Mouse (Mus musculus) midbrain, embryonic 15.5 days (tissue): ENCODE results near the gene Trim12a. TPM values are rescaled to one million over a fixed set of nuclear protein-coding genes. Genes with fewer than 3 reads are reported as not detected.
"Not testable (repeated sequence)": the region's sequence is repeated elsewhere in the genome, so short reads cannot be mapped to it uniquely, and the experiment has no call there.

Source experiments
- ATAC-seq: fragments of 200-750 bp; cut with Nextera tagmentation; replicated peaks from 2 replicates; pipeline ENCODE4 v1.8.0; 2017; ENCODE audit warnings: moderate TSS enrichment
- H3K27ac ChIP-seq: fragments of 300-500 bp; sonication (generic); 2 replicates; pipeline ENCODE4 v1.5.1; 2015; ENCODE audit warnings: mild to moderate bottlenecking, inconsistent platforms
- H3K27me3 ChIP-seq: fragments of 300-500 bp; sonication (generic); replicated peaks from 2 replicates; pipeline ENCODE4 v1.6.1; 2015; ENCODE audit warnings: inconsistent platforms
- H3K36me3 ChIP-seq: fragments of 300-500 bp; sonication (generic); replicated peaks from 2 replicates; pipeline ENCODE4 v1.6.1; 2015; ENCODE audit warnings: inconsistent platforms
- H3K4me1 ChIP-seq: fragments of 300-500 bp; sonication (generic); 2 replicates; pipeline ENCODE4 v1.6.1; 2015; ENCODE audit warnings: inconsistent platforms
- H3K4me2 ChIP-seq: fragments of 300-500 bp; sonication (generic); 2 replicates; pipeline ENCODE4 v1.6.1; 2015; ENCODE audit warnings: inconsistent platforms, mild to moderate bottlenecking, moderate library complexity
- H3K4me3 ChIP-seq: fragments of 300-500 bp; sonication (generic); 2 replicates; pipeline ENCODE4 v1.5.1; 2015; ENCODE audit warnings: mild to moderate bottlenecking, inconsistent platforms
- H3K9ac ChIP-seq: fragments of 300-500 bp; sonication (generic); 2 replicates; pipeline ENCODE4 v1.6.1; 2015; ENCODE audit warnings: mild to moderate bottlenecking, inconsistent platforms
- H3K9me3 ChIP-seq: fragments of 300-500 bp; sonication (generic); 2 replicates; pipeline ENCODE4 v1.6.1; 2016; ENCODE audit warnings: inconsistent platforms
- WGBS: fragments of 180-500 bp; shearing (Covaris S2); methylation state at CpG from one replicate; pipeline ENCODE4 v1.1.7; 2015; ENCODE audit warnings: mixed read lengths; 5-methylcytosine and 5-hydroxymethylcytosine counted together
- polyA plus RNA-seq: library from polyadenylated mRNA; unstranded; fragments of >200 nt; fragmentation: Nextera tagmentation; extraction: Ambion mirVana; gene quantifications from 2 replicates; pipeline ENCODE4 v1.2.1, GENCODE M21; 2015

The Trim12a gene
- polyA plus RNA-seq, result 1.3 and 2.1 TPM in 2 replicates

DNA sequence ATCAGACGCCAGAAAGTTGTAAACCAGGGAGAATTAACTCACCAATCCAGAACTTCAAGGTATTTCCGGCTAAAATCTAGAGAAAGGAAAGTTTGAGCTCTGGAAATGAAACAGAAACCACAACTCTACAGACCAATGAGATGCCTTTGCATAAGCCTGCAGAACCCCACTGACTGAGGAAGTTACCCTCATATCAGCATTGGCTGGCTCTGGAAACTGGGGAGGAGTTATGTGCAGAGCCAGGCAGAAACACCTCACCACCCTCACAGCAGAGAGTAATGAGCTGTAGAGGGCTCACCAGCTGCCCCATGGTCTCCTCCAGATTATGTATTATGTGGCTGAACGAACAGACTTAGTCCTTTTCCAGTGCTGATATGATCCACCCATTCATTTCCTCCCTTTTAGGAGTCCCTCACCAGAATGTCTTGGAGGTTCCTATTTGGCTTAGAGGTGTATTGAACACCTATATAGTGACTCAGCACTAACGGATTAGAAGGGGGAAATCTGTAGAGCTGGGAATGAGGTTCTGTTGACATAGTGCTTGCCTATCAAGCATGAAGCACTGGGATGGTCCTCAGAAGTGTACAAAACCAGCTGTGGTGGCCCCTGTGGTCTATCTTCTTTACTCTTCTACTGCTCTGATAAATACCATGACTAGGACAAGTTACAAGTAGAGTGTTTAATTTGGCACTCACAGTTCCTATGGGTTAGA lies at the start of gene Trim12a:
Gene Trim12a (minus strand): TSS at position 98 of the 712 bp plus-strand sequence.
- not testable (repeated sequence) for H3K36me3 ChIP-seq, H3K27me3 ChIP-seq, H3K9me3 ChIP-seq, H3K4me1 ChIP-seq, H3K9ac ChIP-seq, H3K27ac ChIP-seq, ATAC-seq
- Histone ChIP-seq H3K4me3 (peak within 1 kb of the TSS; percentile 15), H3K4me2 (peak within 1 kb of the TSS; percentile 30)
- 19% methylated on average over 4 of the region's 4 CpGs for WGBS

DNA sequence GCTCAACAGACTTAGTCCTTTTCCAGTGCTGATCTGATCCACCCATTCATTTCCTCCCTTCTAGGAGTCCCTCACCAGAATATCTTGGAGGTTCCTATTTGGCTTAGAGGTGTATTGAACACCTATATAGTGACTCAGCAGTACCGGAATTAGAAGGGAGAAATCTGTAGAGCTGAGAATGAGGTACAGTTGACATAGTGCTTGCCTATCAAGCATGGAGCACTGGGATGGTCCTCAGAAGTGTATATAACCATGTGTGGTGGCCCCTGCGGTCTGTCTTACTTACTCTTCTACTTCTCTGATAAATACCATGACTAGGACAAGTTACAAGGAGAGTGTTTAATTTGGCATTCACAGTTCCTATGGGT lies 38.3 kb upstream of the Trim12a start:
- WGBS, result 76% methylated on average over 2 of the region's 2 CpGs
- H3K4me2 ChIP-seq, result 0 out of 2 replicates have a peak overlapping the region, but pooled peaks have one; percentile 32
- H3K4me1 ChIP-seq, result peaks cover 2% of the 10 kb centered on the region; the same call in 1 of the 2 replicates
- H3K27ac ChIP-seq, result no peak overlapping the region
- H3K4me3 ChIP-seq, result no peak overlapping the region
- ATAC-seq, result no peak; the same call in 1 of the 2 replicates
- H3K9ac ChIP-seq, result no peak overlapping the region
- no peaks in the 10 kb centered on the region for H3K9me3 ChIP-seq
- H3K36me3 ChIP-seq, result no peaks in the 10 kb centered on the region
- no peaks in the 10 kb centered on the region for H3K27me3 ChIP-seq

DNA sequence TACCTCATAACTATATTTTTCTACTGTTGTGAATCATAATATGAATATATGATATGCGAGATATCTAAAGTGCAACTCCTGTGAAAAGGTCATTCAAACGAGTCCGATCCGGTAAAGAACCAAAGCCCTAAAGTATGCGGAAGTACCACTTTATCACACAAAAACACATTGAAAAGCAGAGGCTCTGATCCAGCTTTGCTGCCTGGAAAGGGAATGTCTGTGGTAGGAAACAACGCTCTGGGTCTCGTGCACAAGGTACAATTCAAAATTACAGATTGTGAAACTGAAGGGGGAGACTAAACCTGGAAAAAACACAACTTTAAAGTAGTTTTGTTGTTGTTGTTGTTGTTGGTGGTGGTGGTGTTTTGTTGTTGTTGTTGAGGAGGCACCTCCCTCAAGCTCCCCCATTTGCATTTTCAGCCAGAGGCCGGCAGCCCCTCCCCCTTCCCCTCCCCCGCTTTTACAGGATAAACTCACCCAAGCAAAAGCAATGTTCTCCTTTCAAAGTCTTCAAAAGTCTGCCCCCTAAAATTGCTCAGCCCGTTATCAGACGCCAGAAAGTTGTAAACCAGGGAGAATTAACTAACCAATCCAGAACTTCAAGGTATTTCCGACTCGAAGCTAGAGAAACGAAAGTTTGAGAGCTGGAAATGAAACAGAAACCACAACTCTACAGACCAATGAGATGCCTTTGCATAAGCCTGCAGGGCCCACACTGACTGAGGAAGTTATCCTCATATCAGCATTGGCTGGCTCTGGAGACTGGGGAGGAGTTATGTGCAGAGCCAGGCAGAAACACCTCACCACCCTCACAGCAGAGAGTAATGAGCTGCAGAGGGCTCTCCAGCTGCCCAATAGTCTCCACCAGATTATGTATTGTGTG lies 37.7 kb upstream of the Trim12a start, which contains the start of gene Trim12c:
Gene Trim12c (minus strand): TSS at position 646 of the 883 bp plus-strand sequence.
- Histone ChIP-seq H3K4me3 (peak within 1 kb of the TSS; percentile 26), H3K36me3 (no peaks in the 10 kb centered on the region), H3K9ac (no peak within 1 kb of the TSS), H3K4me1 (peaks cover 2% of the 10 kb centered on the region; the same call in 1 of the 2 replicates), H3K9me3 (no peaks in the 10 kb centered on the region), H3K27me3 (no peaks in the 10 kb centered on the region), H3K4me2 (peak within 1 kb of the TSS; percentile 32), H3K27ac (no peak within 1 kb of the TSS)
- ATAC-seq, result peak; percentile 90
- WGBS, result 7% methylated on average over 14 of the region's 14 CpGs

DNA sequence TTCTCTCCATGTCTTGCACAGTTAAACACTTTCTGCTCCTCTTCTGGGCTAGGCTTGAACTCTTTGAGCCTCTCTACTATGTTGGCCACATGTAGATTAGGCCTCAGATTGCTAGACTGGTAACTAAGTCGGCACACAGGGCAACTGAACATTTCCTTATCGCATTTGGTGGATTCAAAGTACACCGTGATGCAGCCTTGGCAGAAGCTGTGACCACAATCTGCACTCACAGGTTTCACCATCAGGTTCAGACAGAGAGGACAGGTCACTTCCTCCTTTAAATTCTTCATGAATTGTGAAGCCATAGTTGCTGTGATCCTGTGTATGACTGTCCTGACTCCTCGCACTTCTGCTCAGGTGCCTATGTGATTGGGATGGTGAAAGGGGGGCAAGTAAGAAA lies 32.8 kb upstream of the Trim12a start:
- not testable (repeated sequence) for H3K36me3 ChIP-seq, ATAC-seq, H3K27ac ChIP-seq, H3K9ac ChIP-seq, H3K4me1 ChIP-seq, H3K9me3 ChIP-seq, H3K4me2 ChIP-seq, H3K27me3 ChIP-seq, H3K4me3 ChIP-seq
- WGBS, result 89% methylated on average over 4 of the region's 4 CpGs

DNA sequence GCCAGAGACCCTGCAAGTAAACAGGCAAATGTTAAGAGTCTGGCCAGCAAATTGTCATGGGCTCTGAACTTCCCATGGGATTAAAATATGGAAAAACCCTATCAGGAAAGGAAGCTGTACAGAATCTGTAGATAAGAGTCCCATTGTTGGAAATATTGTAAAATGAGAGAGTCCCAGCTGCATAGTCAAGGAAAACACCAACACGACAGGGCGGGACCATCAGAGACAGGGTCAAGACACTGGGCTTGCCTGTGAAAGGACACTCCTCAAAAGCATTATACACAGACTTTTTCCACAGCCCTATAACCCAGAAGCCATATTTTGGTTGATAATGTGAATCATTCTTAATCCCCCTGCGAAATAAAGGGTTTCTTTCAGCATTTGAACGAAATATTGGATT lies 25.5 kb upstream of the Trim12a start:
- H3K4me3 ChIP-seq, H3K36me3 ChIP-seq, H3K4me2 ChIP-seq, H3K27me3 ChIP-seq, H3K27ac ChIP-seq, H3K4me1 ChIP-seq, ATAC-seq, H3K9me3 ChIP-seq, H3K9ac ChIP-seq: not testable (repeated sequence)
- WGBS, result 94% methylated on average over 4 of the region's 4 CpGs

DNA sequence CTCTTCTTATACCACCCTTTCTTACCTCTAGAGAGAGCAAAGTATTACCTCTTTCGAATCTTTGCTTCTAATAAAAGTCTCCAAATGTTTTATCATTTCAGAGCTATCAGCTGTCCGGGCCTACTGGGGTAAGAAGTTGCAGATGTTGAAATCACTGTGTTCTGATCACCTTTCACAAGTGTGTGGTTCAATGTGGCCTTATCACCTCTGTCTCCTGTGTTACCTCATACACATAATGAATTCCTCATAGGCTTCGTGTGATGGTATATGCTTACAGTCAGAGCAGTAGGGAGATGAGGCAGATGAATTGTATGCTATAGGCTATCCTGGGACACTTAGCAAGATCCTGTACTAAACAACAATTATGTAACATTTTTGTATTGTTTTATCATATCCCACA lies 20.3 kb upstream of the Trim12a start:
- not testable (repeated sequence) for H3K27ac ChIP-seq, H3K36me3 ChIP-seq, H3K4me2 ChIP-seq, H3K9me3 ChIP-seq, H3K4me1 ChIP-seq, H3K9ac ChIP-seq, H3K4me3 ChIP-seq, H3K27me3 ChIP-seq, ATAC-seq
- WGBS, result 80% methylated on average over 3 of the region's 3 CpGs

DNA sequence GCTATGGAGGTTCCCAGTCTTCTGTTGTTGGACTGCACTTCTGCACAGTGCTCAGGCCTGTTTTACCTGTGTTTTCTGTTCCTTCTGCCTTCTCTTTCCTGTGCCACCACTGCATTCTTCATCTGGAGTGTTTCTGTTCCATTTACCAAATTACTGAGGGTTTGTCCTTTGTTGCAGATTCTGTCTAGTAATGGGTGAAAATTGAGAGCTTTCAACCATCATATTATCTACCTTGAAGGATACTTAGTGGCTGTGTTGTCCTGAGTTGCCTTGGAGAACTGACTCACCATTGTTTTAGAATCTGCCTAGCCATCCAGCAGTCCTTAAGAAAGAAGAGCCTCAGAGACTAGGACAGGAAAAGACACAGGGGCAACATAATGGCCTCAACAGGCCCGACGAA lies 13.9 kb upstream of the Trim12a start, which contains the start of gene Trim34b:
Gene Trim34b (plus strand): TSS at position 301 of the 400 bp plus-strand sequence.
- 91% methylated on average over 2 of the region's 2 CpGs for WGBS
- ATAC-seq, H3K27ac ChIP-seq, H3K9ac ChIP-seq, H3K4me3 ChIP-seq, H3K9me3 ChIP-seq, H3K4me1 ChIP-seq, H3K27me3 ChIP-seq, H3K36me3 ChIP-seq, H3K4me2 ChIP-seq: not testable (repeated sequence)

DNA sequence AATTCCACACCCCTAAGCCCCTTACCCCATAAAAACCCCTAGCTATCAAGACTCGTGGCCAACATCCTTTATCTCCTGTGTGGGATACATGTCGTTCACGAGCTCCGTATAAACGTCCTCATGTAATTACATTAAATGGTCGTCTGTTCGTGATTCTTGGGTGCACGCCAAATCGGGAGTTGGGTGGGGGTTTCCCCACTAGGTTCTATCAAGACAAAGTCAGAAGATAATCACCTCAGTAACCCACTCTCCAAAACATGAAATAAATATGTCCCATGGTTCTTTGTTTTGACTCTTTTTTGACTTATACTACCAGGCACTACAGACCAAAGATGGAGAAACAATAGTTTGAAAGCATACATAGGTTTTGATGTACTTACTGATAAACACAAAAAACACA lies 6.8 kb upstream of the Trim12a start:
- no peak overlapping the region for H3K9ac ChIP-seq
- no peak overlapping the region for H3K27ac ChIP-seq
- H3K4me2 ChIP-seq, result no peak overlapping the region
- ATAC-seq, result no peak
- no peaks in the 10 kb centered on the region for H3K27me3 ChIP-seq
- H3K4me3 ChIP-seq, result no peak overlapping the region
- no peaks in the 10 kb centered on the region for H3K4me1 ChIP-seq
- H3K36me3 ChIP-seq, result no peaks in the 10 kb centered on the region
- 86% methylated on average over 9 of the region's 9 CpGs for WGBS
- no peaks in the 10 kb centered on the region for H3K9me3 ChIP-seq

DNA sequence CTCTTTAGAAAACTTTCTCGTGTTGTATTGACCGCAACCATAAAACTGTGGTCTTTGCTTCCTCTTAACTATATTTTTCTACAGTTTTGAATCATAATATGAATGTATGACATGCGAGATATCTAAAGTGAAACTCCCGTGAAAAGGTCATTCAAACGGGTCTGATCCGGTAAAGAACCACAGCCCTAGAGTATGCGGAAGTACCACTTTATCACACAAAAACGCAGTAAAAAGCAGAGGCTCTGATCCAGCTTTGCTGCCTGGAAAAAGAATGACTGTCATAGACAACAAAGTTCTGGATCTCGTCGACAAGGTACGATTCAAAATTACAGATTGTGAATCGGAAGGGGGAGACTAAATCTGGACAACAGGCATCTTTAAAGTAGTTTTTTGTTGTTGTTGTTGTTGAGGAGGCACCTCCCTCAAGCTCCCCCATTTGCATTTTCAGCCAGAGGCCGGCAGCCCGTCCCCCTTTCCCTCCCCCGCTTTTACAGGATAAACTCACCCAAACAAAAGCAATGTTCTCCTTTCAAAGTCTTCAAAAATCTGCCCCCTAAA lies 391 bp downstream of the Trim12a start:
- Histone ChIP-seq H3K36me3 (no peaks in the 10 kb centered on the region), H3K9ac (no peak overlapping the region), H3K27me3 (no peaks in the 10 kb centered on the region), H3K27ac (no peak overlapping the region), H3K4me2 (peak overlapping the region; percentile 30), H3K4me1 (no peaks in the 10 kb centered on the region), H3K4me3 (peak overlapping the region; percentile 15), H3K9me3 (no peaks in the 10 kb centered on the region)
- ATAC-seq, result no peak
- WGBS, result 18% methylated on average over 15 of the region's 15 CpGs

DNA sequence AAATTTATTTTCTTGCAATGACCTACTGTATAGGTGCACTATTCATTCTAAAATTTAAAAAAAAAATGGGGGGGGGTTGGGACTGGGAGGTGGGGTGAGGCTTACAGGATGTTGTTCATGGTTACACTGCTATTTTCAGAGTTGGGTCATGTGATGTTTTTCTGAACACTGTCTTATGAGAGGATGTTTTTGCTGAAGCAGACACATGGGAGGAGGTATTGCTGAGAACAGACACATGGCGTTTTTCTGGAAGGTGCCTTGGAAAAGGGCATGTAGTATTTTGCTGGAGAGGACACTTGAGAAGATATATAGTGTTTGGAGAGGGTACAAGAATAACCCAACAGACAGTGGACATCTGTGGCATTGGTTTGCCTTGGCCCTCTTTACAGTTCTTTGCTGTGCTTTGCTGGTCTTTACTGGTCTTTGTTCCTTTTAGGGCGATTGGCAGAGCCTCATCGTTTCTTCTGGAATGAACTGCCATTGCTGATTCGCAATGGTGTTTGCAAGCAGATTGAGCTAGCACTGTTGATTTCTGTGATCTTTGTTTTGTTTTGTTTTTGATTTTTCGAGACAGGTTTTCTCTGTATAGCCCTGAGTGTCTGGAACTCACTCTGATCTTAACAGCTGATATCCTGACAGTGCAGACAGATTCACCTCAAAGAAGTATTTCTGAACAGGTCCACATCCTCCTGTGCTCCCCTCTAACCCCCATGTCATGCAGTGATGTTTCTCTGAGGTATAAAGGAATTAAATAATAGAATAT lies 23.4 kb downstream of the Trim12a start:
- H3K4me3 ChIP-seq, result no peak overlapping the region
- H3K27me3 ChIP-seq, result no peaks in the 10 kb centered on the region
- no peak for ATAC-seq
- H3K4me2 ChIP-seq, result no peak overlapping the region
- H3K36me3 ChIP-seq, result no peaks in the 10 kb centered on the region
- no peak overlapping the region for H3K9ac ChIP-seq
- no peaks in the 10 kb centered on the region for H3K9me3 ChIP-seq
- no peaks in the 10 kb centered on the region for H3K4me1 ChIP-seq
- no peak overlapping the region for H3K27ac ChIP-seq
- WGBS, result 85% methylated on average over 5 of the region's 5 CpGs

DNA sequence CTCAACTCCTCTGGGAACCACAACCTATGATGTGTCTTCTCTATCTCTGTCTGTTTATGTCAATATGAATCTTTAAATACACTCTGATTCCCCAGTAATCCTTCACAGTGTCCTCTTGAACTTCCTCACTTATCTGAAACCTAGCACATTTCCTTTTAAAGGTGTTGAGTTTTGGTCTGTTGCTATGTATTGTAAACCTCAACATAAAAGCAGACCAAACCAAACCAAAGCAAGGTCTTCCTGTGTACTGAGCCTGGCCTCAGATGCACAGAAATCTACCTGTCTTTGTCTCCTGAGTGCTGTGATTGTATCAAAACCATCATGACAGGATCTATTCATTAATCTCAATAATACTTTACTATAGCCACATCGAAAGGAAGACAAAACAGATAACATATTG lies 24.6 kb downstream of the Trim12a start:
- WGBS, result 85% methylated on average over 1 of the region's 1 CpGs
- no peak overlapping the region for H3K27ac ChIP-seq
- ATAC-seq, result no peak

More for the DNA sequence above, 24.6 kb downstream of the Trim12a start:
- Histone ChIP-seq H3K36me3 (no peaks in the 10 kb centered on the region), H3K4me1 (no peaks in the 10 kb centered on the region), H3K4me2 (no peak overlapping the region), H3K9ac (no peak overlapping the region), H3K9me3 (no peaks in the 10 kb centered on the region), H3K4me3 (no peak overlapping the region), H3K27me3 (no peaks in the 10 kb centered on the region)
